Mouse (Mus musculus): Measurements from ENCODE around the gene Tmem86a. TPM values are rescaled to one million over a fixed set of nuclear protein-coding genes. Genes with fewer than 3 reads are reported as not detected.

Tmem86a gene
- polyA plus RNA-seq, 1 experiment from 2014 or later, result 11.3 TPM

- no peaks in the 10 kb centered on the region for H3K4me1 ChIP-seq
- WGBS, result 84% methylated on average over 3 of the region's 3 CpGs
- no peaks in the 10 kb centered on the region for H3K36me3 ChIP-seq (replicated peaks)
- no peak overlapping the region for H3K4me3 ChIP-seq
- H3K27me3 ChIP-seq (replicated peaks; ENCODE audit: low read depth, poor library complexity, severe bottlenecking), result no peaks in the 10 kb centered on the region
- DNase-seq (ENCODE audit: low spot score), result no peak
- H3K9me3 ChIP-seq, result no peaks in the 10 kb centered on the region
- no peak overlapping the region for H3K27ac ChIP-seq (replicated peaks)
These were observed 16.5 kb downstream of the Tmem86a start for GRCm38 (mm10) chr7:47066942-47067341.

GRCm38 (mm10) chr7:47067879-47068278 is 17.5 kb downstream of the Tmem86a start:
- no peaks in the 10 kb centered on the region for H3K27me3 ChIP-seq (replicated peaks; ENCODE audit: low read depth, poor library complexity, severe bottlenecking)
- WGBS, result 62% methylated on average over 5 of the region's 5 CpGs
- no peaks in the 10 kb centered on the region for H3K9me3 ChIP-seq
- no peak for DNase-seq (ENCODE audit: low spot score)
- no peak overlapping the region for H3K4me3 ChIP-seq
- no peaks in the 10 kb centered on the region for H3K36me3 ChIP-seq (replicated peaks)
- no peaks in the 10 kb centered on the region for H3K4me1 ChIP-seq
- H3K27ac ChIP-seq (replicated peaks), result no peak overlapping the region

GRCm38 (mm10) chr7:47072551-47072950 is 22.1 kb downstream of the Tmem86a start:
- Histone ChIP-seq H3K4me3 (no peak overlapping the region), H3K4me1 (peaks cover 10% of the 10 kb centered on the region), H3K27me3 (replicated peaks; ENCODE audit: low read depth, poor library complexity, severe bottlenecking) (no peaks in the 10 kb centered on the region), H3K27ac (replicated peaks) (no peak overlapping the region), H3K36me3 (replicated peaks) (no peaks in the 10 kb centered on the region), H3K9me3 (no peaks in the 10 kb centered on the region)
- 72% methylated on average over 5 of the region's 5 CpGs for WGBS
- DNase-seq (ENCODE audit: low spot score), result no peak

DNA sequence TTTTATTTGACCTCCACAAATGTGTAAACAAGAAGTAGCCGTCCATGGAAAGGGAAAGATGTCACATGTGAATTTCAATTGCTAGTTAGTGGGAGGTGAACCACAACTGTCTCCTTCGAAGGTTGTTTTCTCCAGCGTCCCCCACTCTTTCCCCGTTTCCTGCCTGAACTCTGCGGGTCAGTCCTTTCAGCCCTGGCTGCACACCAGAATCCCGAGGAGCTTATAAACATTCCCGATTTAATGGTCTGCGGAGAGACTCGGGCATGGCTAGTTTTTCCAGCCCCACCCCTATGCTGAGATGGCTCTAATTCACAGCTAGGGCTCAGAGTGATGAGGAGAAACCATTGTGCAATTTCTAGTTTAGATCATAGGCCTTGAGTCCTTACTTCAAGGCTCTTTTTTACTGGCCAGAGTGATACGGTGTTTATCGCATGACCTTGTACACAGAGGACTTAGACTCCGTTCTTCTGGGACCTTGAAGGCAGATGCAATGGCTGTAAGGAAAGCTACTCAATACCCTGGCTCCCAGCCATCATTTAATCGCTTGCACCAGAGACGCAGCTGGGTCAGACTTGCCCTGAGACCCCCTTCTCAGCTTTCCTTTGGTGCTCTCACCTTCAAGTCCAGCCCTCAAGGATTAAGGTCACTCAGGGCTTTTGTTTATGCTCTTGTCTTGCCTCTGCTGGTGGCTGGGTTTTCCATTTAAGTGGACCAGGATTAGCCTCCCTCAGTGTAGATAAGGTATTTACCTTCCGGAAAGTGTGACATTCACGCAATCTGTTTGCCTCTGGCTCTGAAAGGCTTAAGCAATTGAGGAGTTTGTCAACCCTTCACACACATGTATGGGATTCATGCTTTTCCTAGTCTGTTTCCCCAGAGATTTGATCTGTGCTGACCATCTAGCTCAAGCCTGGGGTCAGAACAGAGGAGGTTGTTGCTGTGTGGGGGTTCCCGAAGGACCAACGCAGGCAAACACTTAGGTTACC is 23.4 kb downstream of the Tmem86a start:
- 55% methylated on average over 18 of the region's 18 CpGs for WGBS
- DNase-seq (ENCODE audit: low spot score), result no peak
- no peaks in the 10 kb centered on the region for H3K9me3 ChIP-seq
- no peak overlapping the region for H3K27ac ChIP-seq (replicated peaks)
- no peaks in the 10 kb centered on the region for H3K36me3 ChIP-seq (replicated peaks)
- no peak overlapping the region for H3K4me3 ChIP-seq
- no peaks in the 10 kb centered on the region for H3K27me3 ChIP-seq (replicated peaks; ENCODE audit: low read depth, poor library complexity, severe bottlenecking)
- peaks cover 10% of the 10 kb centered on the region for H3K4me1 ChIP-seq

GRCm38 (mm10) chr7:47076193-47076592 is 25.8 kb downstream of the Tmem86a start:
- H3K4me1 ChIP-seq, result peaks cover 10% of the 10 kb centered on the region

DNA sequence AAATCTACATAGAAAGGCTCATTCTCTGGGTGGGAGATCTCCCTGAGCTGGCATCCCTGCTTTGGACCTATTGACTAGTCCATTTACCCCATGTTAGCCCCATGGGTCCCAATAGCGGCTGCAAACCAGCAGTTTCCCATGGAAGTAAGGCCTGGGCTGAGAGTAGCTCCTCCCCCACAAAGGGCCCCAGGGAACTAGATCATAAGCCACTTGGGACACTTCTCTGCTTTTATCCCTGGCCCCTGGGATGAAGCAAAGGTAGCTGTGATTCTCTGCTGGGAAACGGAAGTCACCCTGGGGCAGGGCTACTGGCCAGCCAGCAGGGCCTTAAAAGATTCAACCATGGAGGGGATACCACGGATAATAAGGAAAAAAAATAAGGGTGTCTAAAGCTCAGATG is 26.3 kb downstream of the Tmem86a start:
- Histone ChIP-seq H3K36me3 (replicated peaks) (no peaks in the 10 kb centered on the region), H3K4me1 (peaks cover 10% of the 10 kb centered on the region), H3K4me3 (no peak overlapping the region), H3K27ac (replicated peaks) (no peak overlapping the region), H3K27me3 (replicated peaks; ENCODE audit: low read depth, poor library complexity, severe bottlenecking) (no peaks in the 10 kb centered on the region), H3K9me3 (no peaks in the 10 kb centered on the region)
- 64% methylated on average over 3 of the region's 3 CpGs for WGBS
- DNase-seq (ENCODE audit: low spot score), result no peak

More at GRCm38 (mm10) chr7:47076193-47076592, 25.8 kb downstream of the Tmem86a start:
- 87% methylated on average over 6 of the region's 6 CpGs for WGBS
- no peak for DNase-seq (ENCODE audit: low spot score)
- Histone ChIP-seq H3K27me3 (replicated peaks; ENCODE audit: low read depth, poor library complexity, severe bottlenecking) (no peaks in the 10 kb centered on the region), H3K9me3 (no peaks in the 10 kb centered on the region), H3K4me3 (no peak overlapping the region), H3K27ac (replicated peaks) (no peak overlapping the region), H3K36me3 (replicated peaks) (no peaks in the 10 kb centered on the region)

DNA sequence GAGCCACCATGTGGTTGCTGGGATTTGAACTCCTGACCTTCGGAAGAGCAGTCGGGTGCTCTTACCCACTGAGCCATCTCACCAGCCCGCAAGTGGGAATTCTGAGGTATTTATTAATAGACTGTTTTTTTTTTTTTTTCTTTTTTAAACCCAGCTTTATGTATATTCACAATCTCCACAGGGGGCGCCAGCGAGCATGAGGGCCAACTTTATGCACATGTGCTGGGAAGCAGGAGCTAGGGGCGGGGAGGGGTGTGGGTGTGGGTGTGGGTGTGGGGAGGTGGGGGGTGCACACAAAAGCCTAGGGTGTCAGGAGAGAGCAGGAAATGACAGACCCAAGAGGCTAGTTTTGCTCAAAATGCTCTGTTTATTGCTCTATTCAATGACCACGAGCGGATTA is 27.1 kb downstream of the Tmem86a start:
- peak; percentile 48 for DNase-seq (ENCODE audit: low spot score)

GRCm38 (mm10) chr7:47080868-47081267 is 30.5 kb downstream of the Tmem86a start:
- Histone ChIP-seq H3K9me3 (no peaks in the 10 kb centered on the region), H3K27ac (replicated peaks) (no peak overlapping the region), H3K27me3 (replicated peaks; ENCODE audit: low read depth, poor library complexity, severe bottlenecking) (no peaks in the 10 kb centered on the region), H3K4me3 (no peak overlapping the region), H3K36me3 (replicated peaks) (no peaks in the 10 kb centered on the region), H3K4me1 (no peaks in the 10 kb centered on the region)
- no peak for DNase-seq (ENCODE audit: low spot score)
- 80% methylated on average over 3 of the region's 3 CpGs for WGBS

More for the DNA sequence above, 27.1 kb downstream of the Tmem86a start:
- Histone ChIP-seq H3K27ac (replicated peaks) (no peak overlapping the region), H3K4me1 (peaks cover 10% of the 10 kb centered on the region), H3K36me3 (replicated peaks) (no peaks in the 10 kb centered on the region), H3K9me3 (no peaks in the 10 kb centered on the region), H3K27me3 (replicated peaks; ENCODE audit: low read depth, poor library complexity, severe bottlenecking) (no peaks in the 10 kb centered on the region), H3K4me3 (no peak overlapping the region)
- WGBS, result 78% methylated on average over 8 of the region's 8 CpGs

DNA sequence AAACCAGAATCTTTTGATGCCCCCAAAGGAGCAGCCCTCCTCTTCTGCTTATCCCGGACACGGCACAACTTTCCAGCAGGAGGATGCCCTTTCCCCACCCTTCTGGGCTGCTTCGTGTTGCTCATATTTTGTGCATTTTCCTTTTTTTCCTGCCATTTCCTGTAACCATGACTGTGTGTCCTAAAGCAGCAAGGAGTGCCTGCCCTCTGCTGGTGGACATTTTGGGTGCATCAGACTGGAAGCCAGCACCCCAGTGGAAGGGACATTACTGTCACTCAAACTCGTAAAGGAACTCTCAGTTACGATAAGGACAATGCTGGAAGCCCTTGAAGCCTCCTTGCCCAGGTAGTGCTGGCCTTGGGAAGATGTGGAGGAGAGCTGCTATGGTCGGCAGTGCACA is 30.9 kb downstream of the Tmem86a start:
- no peaks in the 10 kb centered on the region for H3K27me3 ChIP-seq (replicated peaks; ENCODE audit: low read depth, poor library complexity, severe bottlenecking)
- H3K9me3 ChIP-seq, result no peaks in the 10 kb centered on the region
- no peaks in the 10 kb centered on the region for H3K4me1 ChIP-seq
- peak; percentile 64 for DNase-seq (ENCODE audit: low spot score)
- no peaks in the 10 kb centered on the region for H3K36me3 ChIP-seq (replicated peaks)
- H3K27ac ChIP-seq (replicated peaks), result no peak overlapping the region
- WGBS, result 52% methylated on average over 6 of the region's 6 CpGs
- no peak overlapping the region for H3K4me3 ChIP-seq

GRCm38 (mm10) chr7:47085075-47085474 is 34.7 kb downstream of the Tmem86a start:
- Histone ChIP-seq H3K9me3 (no peaks in the 10 kb centered on the region), H3K4me3 (no peak overlapping the region), H3K27ac (replicated peaks) (no peak overlapping the region), H3K36me3 (replicated peaks) (no peaks in the 10 kb centered on the region), H3K27me3 (replicated peaks; ENCODE audit: low read depth, poor library complexity, severe bottlenecking) (no peaks in the 10 kb centered on the region), H3K4me1 (no peaks in the 10 kb centered on the region)
- 81% methylated on average over 1 of the region's 1 CpGs for WGBS
- DNase-seq (ENCODE audit: low spot score), result no peak

DNA sequence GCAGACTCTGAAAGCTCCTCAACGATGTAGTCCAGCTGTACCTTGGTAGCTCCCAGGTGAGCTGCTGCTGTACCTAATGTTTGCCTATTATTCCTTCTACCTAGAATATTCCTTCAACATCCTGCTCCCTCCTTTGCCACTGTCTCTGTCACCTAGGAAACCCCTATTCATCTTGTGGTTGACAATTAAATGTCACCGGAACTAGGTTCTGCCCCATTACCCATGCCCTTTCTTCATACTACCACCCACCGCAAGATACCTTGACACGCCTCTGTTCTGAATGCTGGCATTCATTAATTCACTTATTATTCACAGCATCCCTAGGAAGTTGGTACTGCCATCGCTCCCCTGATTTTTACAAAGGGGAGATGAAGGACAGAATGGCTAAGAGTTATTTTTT is 43.5 kb downstream of the Tmem86a start:
- H3K27ac ChIP-seq (replicated peaks), result no peak overlapping the region
- WGBS, result 86% methylated on average over 5 of the region's 5 CpGs
- H3K27me3 ChIP-seq (replicated peaks; ENCODE audit: low read depth, poor library complexity, severe bottlenecking), result no peaks in the 10 kb centered on the region

DNA sequence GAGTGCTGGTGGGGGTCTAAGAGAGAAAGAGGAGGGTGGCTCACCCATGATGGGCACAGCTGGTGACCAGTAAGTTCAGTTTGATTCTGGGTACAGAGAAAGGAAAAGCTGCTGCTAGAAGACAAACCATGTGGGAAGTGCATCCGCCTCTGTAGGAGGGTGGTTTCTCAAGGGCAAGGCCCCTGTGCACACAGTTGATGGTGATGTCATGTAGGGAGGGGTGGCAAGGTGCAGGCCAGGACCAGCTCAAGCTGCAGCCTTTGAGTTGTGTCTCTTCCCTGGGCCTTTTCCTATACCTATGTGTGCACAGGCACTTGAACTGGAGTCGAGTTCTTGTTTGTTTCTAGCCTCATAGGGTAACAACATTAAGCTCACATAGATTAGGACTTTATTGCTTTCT is 44.6 kb downstream of the Tmem86a start:
- no peak overlapping the region for H3K4me3 ChIP-seq
- no peaks in the 10 kb centered on the region for H3K27me3 ChIP-seq (replicated peaks; ENCODE audit: low read depth, poor library complexity, severe bottlenecking)
- no peak overlapping the region for H3K27ac ChIP-seq (replicated peaks)
- no peak for DNase-seq (ENCODE audit: low spot score)
- no peaks in the 10 kb centered on the region for H3K4me1 ChIP-seq
- WGBS, result 80% methylated on average over 2 of the region's 2 CpGs
- no peaks in the 10 kb centered on the region for H3K9me3 ChIP-seq
- no peaks in the 10 kb centered on the region for H3K36me3 ChIP-seq (replicated peaks)

More for the DNA sequence above, 43.5 kb downstream of the Tmem86a start:
- Histone ChIP-seq H3K36me3 (replicated peaks) (no peaks in the 10 kb centered on the region), H3K4me3 (no peak overlapping the region), H3K9me3 (no peaks in the 10 kb centered on the region), H3K4me1 (no peaks in the 10 kb centered on the region)
- no peak for DNase-seq (ENCODE audit: low spot score)

- no peaks in the 10 kb centered on the region for H3K9me3 ChIP-seq
- 58% methylated on average over 7 of the region's 7 CpGs for WGBS
- peak; percentile 20 for DNase-seq (ENCODE audit: low spot score)
- no peak overlapping the region for H3K4me3 ChIP-seq
- H3K4me1 ChIP-seq, result no peaks in the 10 kb centered on the region
- H3K27ac ChIP-seq (replicated peaks), result no peak overlapping the region
- H3K36me3 ChIP-seq (replicated peaks), result no peaks in the 10 kb centered on the region
- no peaks in the 10 kb centered on the region for H3K27me3 ChIP-seq (replicated peaks; ENCODE audit: low read depth, poor library complexity, severe bottlenecking)
These were observed 47.6 kb downstream of the Tmem86a start for GRCm38 (mm10) chr7:47098044-47098443.
